9 mouse cellular contexts compared by ENCODE assay signal in the genomic region with DNA sequence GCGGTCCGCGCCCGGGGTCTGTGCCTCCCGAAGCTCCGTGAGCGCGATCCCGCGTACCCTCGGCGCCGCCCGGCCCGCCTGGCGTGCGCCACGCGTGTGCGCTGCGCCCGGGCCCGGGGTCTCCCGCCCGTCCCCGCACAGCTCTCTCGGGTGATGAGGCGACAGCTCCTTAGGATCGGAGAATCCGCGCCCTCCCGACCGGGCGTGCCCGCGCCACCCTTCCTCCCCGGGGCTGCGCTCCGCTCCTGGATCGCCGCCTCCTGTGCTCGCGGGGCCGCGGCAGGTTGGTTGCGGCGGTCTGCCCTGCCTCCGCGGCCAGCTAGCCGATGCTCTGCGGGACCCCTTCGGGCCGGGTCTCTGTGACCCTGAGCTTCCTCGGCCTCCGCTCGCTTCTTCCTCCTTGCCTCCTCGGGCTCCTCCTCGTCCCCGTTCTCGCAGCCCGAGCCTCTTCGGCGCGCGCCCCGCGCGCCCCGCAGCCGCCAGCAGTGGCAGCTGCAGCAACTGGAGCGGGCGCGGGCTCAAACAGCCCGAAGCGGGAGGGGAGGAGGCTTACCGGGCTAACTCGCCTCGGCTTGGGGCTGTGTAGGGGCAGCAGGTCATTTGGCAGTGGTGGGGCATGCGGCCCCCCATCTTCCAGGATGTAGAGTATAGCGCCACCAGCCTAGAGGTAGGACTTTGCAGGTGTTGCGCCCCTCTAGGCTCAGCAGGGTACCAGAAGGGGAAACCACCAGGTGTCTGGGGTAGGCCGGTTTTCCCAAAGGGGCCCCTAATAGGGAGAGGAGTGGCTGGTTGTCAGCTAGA. TPM values are rescaled to one million over a fixed set of nuclear protein-coding genes. Genes with fewer than 3 reads are reported as not detected.
DNase-seq lines count a peak whose midpoint lies in the region; TF ChIP-seq lines count a peak whose summit lies in the region.
"Had no signal": no experiment of that assay in that cellular context is flagged by ENCODE, and none has a peak within 500 bp of the region (broad histone marks: within the 10 kb centered on the region; RNA-seq: fewer than 3 reads in every experiment).

No protein-coding gene starts in this region.

- TF ChIP-seq EP300 in ES-Bruce4 (IDR thresholded peaks at IDR 0.05; ENCODE audit: insufficient read depth, low read depth, low read length), result no peak

- peak overlapping the region; percentile 94 for H3K9ac ChIP-seq in ES-Bruce4 (ENCODE audit: low read depth, poor library complexity, severe bottlenecking)

- no peaks in the 10 kb centered on the region for H3K4me1 ChIP-seq in ES-Bruce4 (ENCODE audit: control insufficient read depth, insufficient read depth, low read length)
- peaks cover 22% of the 10 kb centered on the region for H3K4me1 ChIP-seq in forebrain, embryonic 10.5 days

- no peak for TF ChIP-seq POLR2A in ES-Bruce4 (IDR thresholded peaks at IDR 0.05; ENCODE audit: insufficient read depth, low read length)

- H3K36me3 ChIP-seq in ES-Bruce4 (ENCODE audit: control insufficient read depth, insufficient read depth, low read length, poor library complexity, severe bottlenecking), result no peaks in the 10 kb centered on the region
- no peaks in the 10 kb centered on the region for H3K36me3 ChIP-seq in forebrain, embryonic 10.5 days (replicated peaks)

- TF ChIP-seq CTCF in ES-Bruce4 (IDR thresholded peaks at IDR 0.05; ENCODE audit: low read depth, low read length), result no peak

- under 1% methylated on average over 61 of the region's 82 CpGs for WGBS in forebrain, embryonic 10.5 days

- peaks cover 19% of the 10 kb centered on the region for H3K27me3 ChIP-seq in ES-Bruce4 (ENCODE audit: control insufficient read depth, insufficient read depth, low read length, poor library complexity, severe bottlenecking)
- peaks cover 79% of the 10 kb centered on the region for H3K27me3 ChIP-seq in forebrain, embryonic 10.5 days (ENCODE audit: poor library complexity, severe bottlenecking)

- DNase-seq in adrenal gland, postnatal 10 days, result peak; percentile 68
- peak; percentile 45 for DNase-seq in forebrain, embryonic 10.5 days (ENCODE audit: extremely low spot score, low spot score)
- peak; percentile 14 for DNase-seq in heart, postnatal 4 days
- peak; percentile 56 to 59 for DNase-seq in layer of hippocampus, adult 8-10 months (ENCODE audit: low spot score in 2 of 2)
- peak; percentile 26 to 47 for DNase-seq in lung, postnatal 4 days
- DNase-seq in right cerebral cortex, postnatal 36 days (ENCODE audit: low spot score in 2 of 2), result peak; percentile 40 to 46
- no peak for DNase-seq in spleen, adult 12 weeks (ENCODE audit: low spot score)

- H3K9me3 ChIP-seq in ES-Bruce4 (replicated peaks; ENCODE audit: control insufficient read depth, insufficient read depth, low read length, poor library complexity, severe bottlenecking), result no peaks in the 10 kb centered on the region
- H3K9me3 ChIP-seq in forebrain, embryonic 10.5 days, result no peaks in the 10 kb centered on the region

- no peak overlapping the region for H3K27ac ChIP-seq in ES-Bruce4 (ENCODE audit: insufficient read depth, low read length)
- peak overlapping the region; percentile 74 for H3K27ac ChIP-seq in forebrain, embryonic 10.5 days

- peak overlapping the region; percentile 94 for H3K4me3 ChIP-seq in ES-Bruce4 (ENCODE audit: low read depth, low read length)
- H3K4me3 ChIP-seq in forebrain, embryonic 10.5 days, result peak overlapping the region; percentile 80

RNA-seq across cellular contexts. Expression of gene Kcnma1, which starts 9.6 kb away (rescaled TPM):
- polyA plus RNA-seq in ES-Bruce4 (2011; ENCODE audit: insufficient read depth, insufficient read length, low read depth, missing spikeins), result 0.78 and 1.8 TPM in 2 replicates
- total RNA-seq in adrenal gland, postnatal 10 days (2021), result 10 to 100 TPM; 27.2 to 48.2 TPM
- polyA plus RNA-seq in forebrain, embryonic 10.5 days (2016; fragmentation: Nextera tagmentation; extraction: Ambion mirVana), result 0.16 and 0.32 TPM in 2 replicates
- total RNA-seq in heart, postnatal 4 days (2021), result under 1 TPM; 0.43 to 0.48 TPM
- 100 to 1,000 TPM; 137 to 161 (median 145) TPM for total RNA-seq in layer of hippocampus, adult 8-10 months (2022)
- total RNA-seq: neutrophil, adult 5-6 weeks had no signal

Comparison
In these comparisons a context has a peak if more than half of its experiments do, and no peak if none do; other contexts are left out.
1. RNA of gene Kcnma1, which starts 9.6 kb away (total RNA-seq): 137 to 161 TPM in layer of hippocampus, adult 8-10 months and 27.2 to 48.2 TPM in adrenal gland, postnatal 10 days; 0.43 to 0.48 TPM in heart, postnatal 4 days; every median in the first group is over 10 times any median in the second.